ENCODE assay signal across 20 mouse cellular contexts in genomic region chr2:9894836-9895593, GRCm38 (mm10). TPM values are rescaled to one million over a fixed set of nuclear protein-coding genes. Genes with fewer than 3 reads are reported as not detected.
DNase-seq lines count a peak whose midpoint lies in the region; ATAC-seq and TF ChIP-seq lines count a peak whose summit lies in the region.
"Had no signal": no experiment of that assay in that cellular context is flagged by ENCODE, and none has a peak within 500 bp of the region (broad histone marks: within the 10 kb centered on the region; RNA-seq: fewer than 3 reads in every experiment).

No protein-coding gene starts in this region.

- H3K27ac ChIP-seq in heart, embryonic 11.5 days (ENCODE audit: low read depth, low read length), result no peak overlapping the region
- peak overlapping the region; percentile 0; the same call in 1 of the 2 replicates for H3K27ac ChIP-seq in midbrain, embryonic 15.5 days
- H3K27ac ChIP-seq: kidney, postnatal 0 days; macrophage had no signal

- peaks cover 85% of the 10 kb centered on the region for H3K27me3 ChIP-seq in heart, embryonic 11.5 days (ENCODE audit: control insufficient read depth, insufficient read depth, low read length)
- H3K27me3 ChIP-seq in E14TG2a.4 (ENCODE audit: insufficient read depth, low read length), result peaks cover 93% of the 10 kb centered on the region
- peaks cover 67% of the 10 kb centered on the region for H3K27me3 ChIP-seq in midbrain, embryonic 15.5 days (replicated peaks)

- peak overlapping the region; percentile 56; the same call in 1 of the 2 replicates for H3K4me2 ChIP-seq in heart, embryonic 11.5 days
- no peak overlapping the region for H3K4me2 ChIP-seq in midbrain, embryonic 15.5 days

- under 1% methylated on average over 19 of the region's 19 CpGs for WGBS in heart, embryonic 11.5 days (ENCODE audit: insufficient replicate concordance)
- 2% methylated on average over 19 of the region's 19 CpGs for WGBS in midbrain, embryonic 15.5 days

- no peak overlapping the region for H3K4me3 ChIP-seq in heart, embryonic 11.5 days (ENCODE audit: low read depth, low read length)
- H3K4me3 ChIP-seq in E14TG2a.4 (replicated peaks; ENCODE audit: low read length), result 0 out of 2 replicates have a peak overlapping the region, but pooled peaks have one; percentile 54
- no peak overlapping the region for H3K4me3 ChIP-seq in midbrain, embryonic 15.5 days

- no peak for ATAC-seq in heart, embryonic 11.5 days (replicated peaks; ENCODE audit: insufficient number of reproducible peaks, low FRiP score, low TSS enrichment)
- ATAC-seq in midbrain, embryonic 15.5 days (replicated peaks), result no peak
- ATAC-seq: liver, postnatal 0 days had no signal

- no peaks in the 10 kb centered on the region for H3K36me3 ChIP-seq in heart, embryonic 11.5 days (ENCODE audit: control insufficient read depth, insufficient read depth, low read length)
- no peaks in the 10 kb centered on the region for H3K36me3 ChIP-seq in E14TG2a.4 (ENCODE audit: insufficient read depth, low read length)
- no peaks in the 10 kb centered on the region for H3K36me3 ChIP-seq in midbrain, embryonic 15.5 days (replicated peaks)

- DNase-seq in heart, postnatal 36 days, result no peak
- DNase-seq in embryo, embryonic 9.5 days (ENCODE audit: extremely low spot score), result peak; percentile 27
- DNase-seq in yolk sac, embryonic 10.5 days (ENCODE audit: low spot score), result no peak
- no peak for DNase-seq in thymus, postnatal 4 days
- DNase-seq in right cerebral cortex, postnatal 14 days, result no peak
- DNase-seq: cerebellum, adult 11-12 months; gastrocnemius, postnatal 36 days; heart, postnatal 10 days; liver, postnatal 0 days had no signal

- H3K9ac ChIP-seq in heart, embryonic 11.5 days (ENCODE audit: low read depth, low read length), result no peak overlapping the region
- H3K9ac ChIP-seq in midbrain, embryonic 15.5 days, result no peak overlapping the region
- H3K9ac ChIP-seq: liver, postnatal 0 days had no signal

- TF ChIP-seq CTCF in E14TG2a.4 (conservative IDR thresholded peaks at IDR 0.05; ENCODE audit: low read length), result no peak

- H3K4me1 ChIP-seq in heart, embryonic 11.5 days (ENCODE audit: control insufficient read depth, insufficient read depth, low read length), result peaks cover 3% of the 10 kb centered on the region; the same call in 1 of the 2 replicates
- peaks cover 49% of the 10 kb centered on the region for H3K4me1 ChIP-seq in E14TG2a.4 (replicated peaks; ENCODE audit: low read depth, low read length)
- H3K4me1 ChIP-seq in midbrain, embryonic 15.5 days, result peaks cover 25% of the 10 kb centered on the region

- intact Hi-C loops in heart, postnatal 36 days (cut with DNase I), result no loop called here

- H3K9me3 ChIP-seq in heart, embryonic 11.5 days (replicated peaks; ENCODE audit: control insufficient read depth, low read length), result no peaks in the 10 kb centered on the region
- H3K9me3 ChIP-seq in E14TG2a.4 (ENCODE audit: low read length), result no peaks in the 10 kb centered on the region
- H3K9me3 ChIP-seq in midbrain, embryonic 15.5 days, result no peaks in the 10 kb centered on the region

RNA-seq across cellular contexts. Expression of gene Gata3, which starts 5.2 kb away (rescaled TPM):
- 9.7 and 9.8 TPM in 2 replicates for polyA plus RNA-seq in heart, embryonic 11.5 days (2014; fragmentation: Nextera tagmentation; extraction: Ambion mirVana)
- 1 to 10 TPM in 1 of 2 experiments, under 1 TPM in 1; 0.47 to 2.2 TPM for total RNA-seq in heart, postnatal 36 days (2021)
- 99.1 and 116 TPM in 2 replicates for polyA plus RNA-seq in midbrain, embryonic 15.5 days (2015; fragmentation: Nextera tagmentation; extraction: Ambion mirVana)
- polyA plus RNA-seq: macrophage had no signal

RNA-seq across cellular contexts. Expression of gene 9230102O04Rik, which starts 5.7 kb away (rescaled TPM):
- 0.51 and 0.89 TPM in 2 replicates for polyA plus RNA-seq in heart, embryonic 11.5 days (2014; fragmentation: Nextera tagmentation; extraction: Ambion mirVana)
- not detected for total RNA-seq in heart, postnatal 36 days (2021)
- polyA plus RNA-seq in midbrain, embryonic 15.5 days (2015; fragmentation: Nextera tagmentation; extraction: Ambion mirVana), result 4.0 and 4.8 TPM in 2 replicates
- total RNA-seq: gastrocnemius, postnatal 36 days; heart, postnatal 10 days; layer of hippocampus, adult 8-10 months; left cerebral cortex, adult 8-10 months had no signal
- polyA plus RNA-seq: C2C12; intestine, embryonic 14.5 days; limb, embryonic 14.5 days; liver, postnatal 0 days; macrophage; testis, adult 2 months had no signal

RNA-seq across cellular contexts. Expression of gene 4930412O13Rik, which starts 14.0 kb away (rescaled TPM):
- 1.2 TPM in 1 of 2 replicates, not detected in the other for polyA plus RNA-seq in heart, embryonic 11.5 days (2014; fragmentation: Nextera tagmentation; extraction: Ambion mirVana)
- not detected for total RNA-seq in heart, postnatal 36 days (2021)
- polyA plus RNA-seq in midbrain, embryonic 15.5 days (2015; fragmentation: Nextera tagmentation; extraction: Ambion mirVana), result 1.3 and 2.2 TPM in 2 replicates
- total RNA-seq: gastrocnemius, postnatal 36 days; heart, postnatal 10 days; layer of hippocampus, adult 8-10 months; left cerebral cortex, adult 8-10 months had no signal
- polyA plus RNA-seq: C2C12; intestine, embryonic 14.5 days; liver, postnatal 0 days; macrophage had no signal
